Mouse (Mus musculus) small intestine, adult 2 months (tissue): ENCODE data around the gene Ahcyl1.

Experiments
- CTCF ChIP-seq: fragments of 200-500 bp; IDR thresholded peaks from 2 replicates; pipeline ENCODE4 v1.5.1; 2012; ENCODE audit warnings: low read depth, mild to moderate bottlenecking, control low read depth, inconsistent platforms, low read length, moderate library complexity, mixed read lengths; ENCODE audit not compliant: insufficient replicate concordance, insufficient read length; ENCODE audit errors: extremely low read depth
- POLR2A ChIP-seq: fragments of 200-500 bp; IDR thresholded peaks from 2 replicates; pipeline ENCODE4 v1.6.1; 2012; ENCODE audit warnings: low read depth, mild to moderate bottlenecking, control low read depth, inconsistent platforms, low read length, moderate library complexity

DNA sequence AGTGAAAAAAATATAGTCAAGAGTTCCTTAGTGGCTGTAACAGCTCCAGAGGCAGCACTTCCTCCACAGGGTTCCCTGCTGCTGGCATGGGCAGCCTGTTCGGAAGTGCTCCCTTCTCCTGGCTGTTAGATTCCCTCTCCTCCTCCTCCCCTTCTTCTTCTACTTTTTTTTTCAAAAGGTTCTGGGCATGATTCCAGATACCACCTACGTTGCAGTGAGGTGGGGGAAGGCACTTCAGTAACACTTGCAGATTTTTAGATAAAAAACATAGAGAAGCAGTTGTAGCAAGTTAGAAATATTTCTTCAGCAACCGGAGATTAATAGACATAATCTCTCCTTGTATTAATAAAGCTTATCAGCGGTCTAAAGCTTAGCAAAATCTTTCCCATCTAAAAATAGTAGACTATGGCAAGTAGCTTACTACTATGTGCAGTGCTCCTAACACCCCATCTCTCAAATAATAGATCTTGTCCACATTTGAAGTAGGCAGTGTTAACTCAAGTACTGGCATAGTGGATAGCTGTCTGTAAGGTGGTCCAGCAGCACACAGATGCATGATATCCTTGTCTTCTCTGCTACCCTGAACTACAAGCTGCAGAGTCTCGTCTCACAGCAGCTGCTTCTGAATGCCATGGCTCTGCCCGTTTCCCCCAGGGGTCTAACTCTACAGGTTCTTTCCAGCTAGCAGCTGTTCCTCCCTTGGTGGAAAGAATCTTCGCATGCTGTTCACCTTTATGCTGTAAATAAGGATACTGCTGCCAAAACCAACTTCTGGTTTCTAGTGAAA is 15.4 kb downstream of the Ahcyl1 start:
- no peak for TF ChIP-seq POLR2A
- no peak for TF ChIP-seq CTCF
